Comparison of ENCODE assay signal across 8 mouse cellular contexts in the genomic region with DNA sequence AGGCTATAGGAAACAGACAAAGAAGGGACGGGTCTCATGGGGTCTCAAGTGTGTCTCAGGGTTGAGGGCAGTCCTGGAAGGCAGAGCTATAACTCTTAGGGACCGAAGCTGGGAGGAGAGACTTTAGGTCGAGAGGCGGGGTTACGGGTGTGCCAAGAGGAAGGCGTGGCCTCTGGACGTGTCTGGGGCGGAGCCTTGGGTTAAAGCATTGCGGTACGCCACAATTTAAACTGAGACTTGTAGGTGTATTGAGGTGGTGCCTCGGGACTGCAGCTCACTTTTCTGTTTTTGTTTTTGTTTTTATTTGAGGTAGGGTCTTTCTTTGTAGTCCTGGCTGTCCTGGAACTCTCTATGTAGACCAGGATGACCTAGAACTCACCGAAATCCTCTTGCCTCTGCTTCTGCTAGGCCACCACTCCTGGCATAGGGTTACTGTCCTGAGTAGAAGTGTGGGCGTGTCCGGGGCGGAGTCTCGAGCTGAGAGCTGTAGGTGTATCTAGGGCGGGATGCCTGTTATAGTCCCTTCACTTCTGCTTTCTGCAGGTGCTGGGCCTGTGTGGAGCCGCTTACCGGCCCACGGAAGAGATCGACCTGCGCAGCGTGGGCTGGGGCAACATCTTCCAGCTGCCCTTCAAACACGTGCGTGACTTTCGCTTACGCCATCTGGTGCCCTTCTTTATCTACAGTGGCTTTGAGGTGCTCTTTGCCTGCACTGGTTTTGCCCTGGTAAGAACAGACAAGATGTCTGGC. TPM values are rescaled to one million over a fixed set of nuclear protein-coding genes. Genes with fewer than 3 reads are reported as not detected.
DNase-seq lines count a peak whose midpoint lies in the region; ATAC-seq lines count a peak whose summit lies in the region.

No protein-coding gene starts in this region.

- H3K9me3 ChIP-seq in heart, embryonic 10.5 days: no peaks in the 10 kb centered on the region
- no peaks in the 10 kb centered on the region for H3K9me3 ChIP-seq in embryonic facial prominence, embryonic 10.5 days
- H3K9me3 ChIP-seq in kidney, embryonic 16.5 days (ENCODE audit: low read length): no peaks in the 10 kb centered on the region

- no peak overlapping the region for H3K9ac ChIP-seq in kidney, embryonic 16.5 days (replicated peaks; ENCODE audit: low read length)

- H3K36me3 ChIP-seq in heart, embryonic 10.5 days: no peaks in the 10 kb centered on the region
- no peaks in the 10 kb centered on the region for H3K36me3 ChIP-seq in embryonic facial prominence, embryonic 10.5 days (replicated peaks)
- H3K36me3 ChIP-seq in kidney, embryonic 16.5 days (ENCODE audit: insufficient read depth, low read length): no peaks in the 10 kb centered on the region

- no peak for DNase-seq in heart, embryonic 10.5 days (ENCODE audit: low spot score)
- DNase-seq in heart, adult 11 months: no peak
- no peak for DNase-seq in embryonic facial prominence, embryonic 10.5 days (ENCODE audit: low spot score)
- DNase-seq in lung, postnatal 14 days: peak; percentile 67
- peak; percentile 63 to 68 for DNase-seq in thymus, postnatal 36 days
- DNase-seq in frontal cortex, postnatal 36 days (ENCODE audit: low spot score in 2 of 2): no peak

- peaks cover 36% of the 10 kb centered on the region for H3K27me3 ChIP-seq in heart, embryonic 10.5 days (ENCODE audit: insufficient read depth, poor library complexity, severe bottlenecking)
- peaks cover 32% of the 10 kb centered on the region for H3K27me3 ChIP-seq in embryonic facial prominence, embryonic 10.5 days (replicated peaks; ENCODE audit: low read depth, poor library complexity, severe bottlenecking)
- H3K27me3 ChIP-seq in kidney, embryonic 16.5 days (ENCODE audit: insufficient read depth, low read length): no peaks in the 10 kb centered on the region

- peak overlapping the region; percentile 13 for H3K4me3 ChIP-seq in heart, embryonic 10.5 days
- peak overlapping the region; percentile 20; the same call in 1 of the 2 replicates for H3K4me3 ChIP-seq in embryonic facial prominence, embryonic 10.5 days
- H3K4me3 ChIP-seq in kidney, embryonic 16.5 days (ENCODE audit: low read length): no peak overlapping the region

- WGBS in heart, embryonic 10.5 days: 17% methylated on average over 27 of the region's 27 CpGs
- WGBS in embryonic facial prominence, embryonic 10.5 days: 22% methylated on average over 27 of the region's 27 CpGs
- WGBS in kidney, embryonic 16.5 days: 22% methylated on average over 27 of the region's 27 CpGs

- H3K4me1 ChIP-seq in heart, embryonic 10.5 days: peaks cover 11% of the 10 kb centered on the region
- peaks cover 7% of the 10 kb centered on the region for H3K4me1 ChIP-seq in embryonic facial prominence, embryonic 10.5 days
- peaks cover 6% of the 10 kb centered on the region for H3K4me1 ChIP-seq in kidney, embryonic 16.5 days (ENCODE audit: insufficient read depth, low read length)

- peak overlapping the region; percentile 36 for H3K4me2 ChIP-seq in kidney, embryonic 16.5 days (replicated peaks; ENCODE audit: low read depth, low read length)

- no peak overlapping the region for H3K27ac ChIP-seq in heart, embryonic 10.5 days
- H3K27ac ChIP-seq in embryonic facial prominence, embryonic 10.5 days (replicated peaks): no peak overlapping the region
- no peak overlapping the region for H3K27ac ChIP-seq in kidney, embryonic 16.5 days (ENCODE audit: low read length)

- no peak for ATAC-seq in kidney, embryonic 16.5 days (ENCODE audit: low FRiP score, low TSS enrichment)
- ATAC-seq in frontal cortex, adult (ENCODE audit: low TSS enrichment): no peak

RNA-seq across cellular contexts. Expression of a gene that starts 8.2 kb away (rescaled TPM):
- 4.4 and 5.0 TPM in 2 replicates for polyA plus RNA-seq in heart, embryonic 10.5 days (2016; fragmentation: Nextera tagmentation; extraction: Ambion mirVana)
- polyA plus RNA-seq in embryonic facial prominence, embryonic 10.5 days (2016; fragmentation: Nextera tagmentation; extraction: Ambion mirVana): 7.3 and 8.4 TPM in 2 replicates
- polyA plus RNA-seq in kidney, embryonic 16.5 days (2015; fragmentation: Nextera tagmentation; extraction: Ambion mirVana): 19.4 and 23.1 TPM in 2 replicates

RNA-seq across cellular contexts. Expression of a gene that starts 13.6 kb away (rescaled TPM):
- polyA plus RNA-seq in heart, embryonic 10.5 days (2016; fragmentation: Nextera tagmentation; extraction: Ambion mirVana): 2.1 and 3.0 TPM in 2 replicates
- 0.48 and 0.81 TPM in 2 replicates for polyA plus RNA-seq in embryonic facial prominence, embryonic 10.5 days (2016; fragmentation: Nextera tagmentation; extraction: Ambion mirVana)
- 3.9 and 5.1 TPM in 2 replicates for polyA plus RNA-seq in kidney, embryonic 16.5 days (2015; fragmentation: Nextera tagmentation; extraction: Ambion mirVana)

RNA-seq across cellular contexts. Expression of a gene that starts 15.3 kb away (rescaled TPM):
- polyA plus RNA-seq in heart, embryonic 10.5 days (2016; fragmentation: Nextera tagmentation; extraction: Ambion mirVana): not detected in 2 replicates
- polyA plus RNA-seq in embryonic facial prominence, embryonic 10.5 days (2016; fragmentation: Nextera tagmentation; extraction: Ambion mirVana): not detected in 2 replicates
- polyA plus RNA-seq in kidney, embryonic 16.5 days (2015; fragmentation: Nextera tagmentation; extraction: Ambion mirVana): not detected in 2 replicates

RNA-seq across cellular contexts. Expression of a gene that starts 29.0 kb away (rescaled TPM):
- polyA plus RNA-seq in heart, embryonic 10.5 days (2016; fragmentation: Nextera tagmentation; extraction: Ambion mirVana): 0.51 and 1.8 TPM in 2 replicates
- 1.1 and 1.2 TPM in 2 replicates for polyA plus RNA-seq in embryonic facial prominence, embryonic 10.5 days (2016; fragmentation: Nextera tagmentation; extraction: Ambion mirVana)
- 3.7 and 5.1 TPM in 2 replicates for polyA plus RNA-seq in kidney, embryonic 16.5 days (2015; fragmentation: Nextera tagmentation; extraction: Ambion mirVana)

RNA-seq across cellular contexts. Expression of a gene that starts 30.6 kb away (rescaled TPM):
- polyA plus RNA-seq in heart, embryonic 10.5 days (2016; fragmentation: Nextera tagmentation; extraction: Ambion mirVana): 323 and 356 TPM in 2 replicates
- 250 and 258 TPM in 2 replicates for polyA plus RNA-seq in embryonic facial prominence, embryonic 10.5 days (2016; fragmentation: Nextera tagmentation; extraction: Ambion mirVana)
- 365 and 401 TPM in 2 replicates for polyA plus RNA-seq in kidney, embryonic 16.5 days (2015; fragmentation: Nextera tagmentation; extraction: Ambion mirVana)

Comparison
In these comparisons a context has a peak if more than half of its experiments do, and no peak if none do; other contexts are left out.
1. DNase-seq: peak in lung, postnatal 14 days (single experiment) and thymus, postnatal 36 days (2 of 2); none in heart, embryonic 10.5 days (single experiment), heart, adult 11 months (single experiment), embryonic facial prominence, embryonic 10.5 days (single experiment) and frontal cortex, postnatal 36 days (0 of 2).